ENCODE assay signal across 8 mouse cellular contexts in genomic region chr10:80165392-80166128, GRCm38 (mm10). TPM values are rescaled to one million over a fixed set of nuclear protein-coding genes. Genes with fewer than 3 reads are reported as not detected.
A peak's percentile ranks its signal among the peaks of the same experiment; 100 is the strongest.
DNase-seq lines count a peak whose midpoint lies in the region; ATAC-seq and TF ChIP-seq lines count a peak whose summit lies in the region.

Gene Cirbp, plus strand, starts transcription at chr10:80165985.

- no peak for TF ChIP-seq CTCF in stomach, postnatal 0 days (IDR thresholded peaks at IDR 0.05; ENCODE audit: low read depth)

- peak; percentile 17; the same call in 1 of the 2 replicates for ATAC-seq in frontal cortex, adult (ENCODE audit: low TSS enrichment)
- ATAC-seq in forebrain, embryonic 15.5 days (replicated peaks): no peak
- ATAC-seq in megakaryocyte, adult 5-6 weeks (ENCODE audit: poor library complexity, severe bottlenecking): no peak
- ATAC-seq in stomach, postnatal 0 days (ENCODE audit: low FRiP score, low TSS enrichment): no peak

- WGBS in forebrain, embryonic 15.5 days: 15% methylated on average over 20 of the region's 20 CpGs
- 17% methylated on average over 20 of the region's 20 CpGs for WGBS in stomach, postnatal 0 days

- peaks cover 9% of the 10 kb centered on the region for H3K36me3 ChIP-seq in forebrain, embryonic 15.5 days
- H3K36me3 ChIP-seq in stomach, postnatal 0 days (ENCODE audit: control insufficient read depth, insufficient read depth, low read length): peaks cover 7% of the 10 kb centered on the region

- no peak for TF ChIP-seq EP300 in stomach, postnatal 0 days (optimal IDR thresholded peaks at IDR 0.05)

- H3K4me3 ChIP-seq in forebrain, embryonic 15.5 days: peak within 1 kb of the TSS; percentile 44
- peak within 1 kb of the TSS; percentile 41 for H3K4me3 ChIP-seq in stomach, postnatal 0 days (ENCODE audit: low read depth, low read length)

- no peaks in the 10 kb centered on the region for H3K27me3 ChIP-seq in forebrain, embryonic 15.5 days
- no peaks in the 10 kb centered on the region for H3K27me3 ChIP-seq in stomach, postnatal 0 days (ENCODE audit: control insufficient read depth, insufficient read depth, low read length)

- H3K4me1 ChIP-seq in forebrain, embryonic 15.5 days: peaks cover 61% of the 10 kb centered on the region
- H3K4me1 ChIP-seq in stomach, postnatal 0 days (replicated peaks; ENCODE audit: control insufficient read depth, insufficient read depth): peaks cover 17% of the 10 kb centered on the region

- H3K9me3 ChIP-seq in forebrain, embryonic 15.5 days: no peaks in the 10 kb centered on the region
- no peaks in the 10 kb centered on the region for H3K9me3 ChIP-seq in stomach, postnatal 0 days (ENCODE audit: control insufficient read depth, low read length)

- H3K27ac ChIP-seq in forebrain, embryonic 15.5 days (replicated peaks): peak within 1 kb of the TSS; percentile 100
- peak within 1 kb of the TSS; percentile 82 for H3K27ac ChIP-seq in stomach, postnatal 0 days (replicated peaks)

- H3K9ac ChIP-seq in forebrain, embryonic 15.5 days (replicated peaks): peak within 1 kb of the TSS; percentile 64
- peak within 1 kb of the TSS; percentile 62 for H3K9ac ChIP-seq in stomach, postnatal 0 days (ENCODE audit: low read length)

- no peak for DNase-seq in frontal cortex, postnatal 14 days (ENCODE audit: low spot score in 2 of 2)
- DNase-seq in adrenal gland, postnatal 4 days (ENCODE audit: low spot score in 2 of 2): no peak
- DNase-seq in heart, postnatal 4 days: peak; percentile 75
- DNase-seq in layer of hippocampus, adult 9-11 months: peak; percentile 60
- no peak for DNase-seq in stomach, postnatal 0 days (ENCODE audit: low spot score)

- H3K4me2 ChIP-seq in forebrain, embryonic 15.5 days (replicated peaks): peak within 1 kb of the TSS; percentile 88
- H3K4me2 ChIP-seq in stomach, postnatal 0 days (replicated peaks; ENCODE audit: low read depth): peak within 1 kb of the TSS; percentile 89

RNA-seq across cellular contexts. Expression of gene Cirbp, which starts in this region (rescaled TPM):
- 100 to 1,000 TPM; 296 to 322 TPM for total RNA-seq in adrenal gland, postnatal 4 days (2021)
- polyA plus RNA-seq in forebrain, embryonic 15.5 days (2015; fragmentation: Nextera tagmentation; extraction: Ambion mirVana): 350 and 358 TPM in 2 replicates
- 100 to 1,000 TPM; 163 to 193 TPM for total RNA-seq in heart, postnatal 4 days (2021)
- 11.7 and 13.8 TPM in 2 replicates for total RNA-seq in megakaryocyte, adult 5-6 weeks (2015)
- total RNA-seq in megakaryocyte, adult 5-6 weeks (2017): 29.3 and 32.1 TPM in 2 replicates
- 237 and 244 TPM in 2 replicates for polyA plus RNA-seq in stomach, postnatal 0 days (2015; fragmentation: Nextera tagmentation; extraction: Ambion mirVana)

Comparison
In these comparisons a context has a peak if more than half of its experiments do, and no peak if none do; other contexts are left out.
1. RNA of gene Cirbp (total RNA-seq): 296 to 322 TPM in adrenal gland, postnatal 4 days and 163 to 193 TPM in heart, postnatal 4 days; 11.7 to 32.1 TPM in megakaryocyte, adult 5-6 weeks; every median in the first group is over 4 times any median in the second.
2. DNase-seq: peak in heart, postnatal 4 days (single experiment) and layer of hippocampus, adult 9-11 months (single experiment); none in frontal cortex, postnatal 14 days (0 of 2), adrenal gland, postnatal 4 days (0 of 2) and stomach, postnatal 0 days (single experiment).